ENCODE assay signal across 8 mouse cellular contexts in genomic region chr13:98222848-98223247, GRCm38 (mm10). TPM values are rescaled to one million over a fixed set of nuclear protein-coding genes. Genes with fewer than 3 reads are reported as not detected.
DNase-seq lines count a peak whose midpoint lies in the region; ATAC-seq and TF ChIP-seq lines count a peak whose summit lies in the region.

No protein-coding gene starts in this region.

- H3K4me3 ChIP-seq in forebrain, postnatal 0 days (ENCODE audit: low read depth, low read length): no peak overlapping the region
- H3K4me3 ChIP-seq in kidney, embryonic 15.5 days (replicated peaks): no peak overlapping the region
- no peak overlapping the region for H3K4me3 ChIP-seq in midbrain, embryonic 11.5 days (ENCODE audit: low read depth, low read length)

- peak; percentile 78 for ATAC-seq in forebrain, postnatal 0 days
- no peak; the same call in 1 of the 2 replicates for ATAC-seq in kidney, embryonic 15.5 days (replicated peaks; ENCODE audit: low FRiP score)
- ATAC-seq in midbrain, embryonic 11.5 days (ENCODE audit: low FRiP score): peak; percentile 40; the same call in 1 of the 2 replicates

- TF ChIP-seq CTCF in forebrain, postnatal 0 days (IDR thresholded peaks at IDR 0.05; ENCODE audit: low read depth): peak; percentile 86

- H3K27ac ChIP-seq in forebrain, postnatal 0 days (ENCODE audit: low read depth, low read length): no peak overlapping the region
- no peak overlapping the region for H3K27ac ChIP-seq in kidney, embryonic 15.5 days
- no peak overlapping the region for H3K27ac ChIP-seq in midbrain, embryonic 11.5 days (ENCODE audit: low read depth, low read length)

- no peak overlapping the region for H3K9ac ChIP-seq in forebrain, postnatal 0 days
- no peak overlapping the region for H3K9ac ChIP-seq in kidney, embryonic 15.5 days
- no peak overlapping the region for H3K9ac ChIP-seq in midbrain, embryonic 11.5 days (ENCODE audit: low read length)

- H3K27me3 ChIP-seq in forebrain, postnatal 0 days (ENCODE audit: insufficient read depth, low read length): no peaks in the 10 kb centered on the region
- no peaks in the 10 kb centered on the region for H3K27me3 ChIP-seq in kidney, embryonic 15.5 days
- no peaks in the 10 kb centered on the region for H3K27me3 ChIP-seq in midbrain, embryonic 11.5 days (ENCODE audit: control insufficient read depth, insufficient read depth, low read length)

- no peaks in the 10 kb centered on the region for H3K4me1 ChIP-seq in forebrain, postnatal 0 days (ENCODE audit: insufficient read depth)
- H3K4me1 ChIP-seq in kidney, embryonic 15.5 days: no peaks in the 10 kb centered on the region
- H3K4me1 ChIP-seq in midbrain, embryonic 11.5 days (ENCODE audit: control insufficient read depth, insufficient read depth, low read length): no peaks in the 10 kb centered on the region

- peak; percentile 17 for DNase-seq in right cerebral cortex, adult 18-20 months
- DNase-seq in right cerebral cortex, postnatal 14 days: no peak
- peak; percentile 39 to 61 for DNase-seq in adrenal gland, postnatal 36 days
- DNase-seq in forebrain, postnatal 0 days: peak; percentile 58
- no peak for DNase-seq in midbrain, embryonic 11.5 days (ENCODE audit: low spot score, missing footprints)
- DNase-seq in urinary bladder, postnatal 36 days (ENCODE audit: low spot score in 2 of 2): no peak
- no peak for DNase-seq in cerebellum, adult 9-11 months

- H3K4me2 ChIP-seq in forebrain, postnatal 0 days (ENCODE audit: low read depth): no peak overlapping the region
- 0 out of 2 replicates have a peak overlapping the region, but pooled peaks have one; percentile 13 for H3K4me2 ChIP-seq in kidney, embryonic 15.5 days
- no peak overlapping the region for H3K4me2 ChIP-seq in midbrain, embryonic 11.5 days

- no peaks in the 10 kb centered on the region for H3K36me3 ChIP-seq in forebrain, postnatal 0 days (ENCODE audit: insufficient read depth)
- H3K36me3 ChIP-seq in kidney, embryonic 15.5 days: no peaks in the 10 kb centered on the region
- no peaks in the 10 kb centered on the region for H3K36me3 ChIP-seq in midbrain, embryonic 11.5 days (ENCODE audit: control insufficient read depth, insufficient read depth, low read length)

- no peaks in the 10 kb centered on the region for H3K9me3 ChIP-seq in forebrain, postnatal 0 days (ENCODE audit: low read length)
- no peaks in the 10 kb centered on the region for H3K9me3 ChIP-seq in kidney, embryonic 15.5 days (replicated peaks)
- no peaks in the 10 kb centered on the region for H3K9me3 ChIP-seq in midbrain, embryonic 11.5 days (ENCODE audit: control insufficient read depth, low read length)

- 32% methylated on average over 12 of the region's 12 CpGs for WGBS in forebrain, postnatal 0 days
- 36% methylated on average over 12 of the region's 12 CpGs for WGBS in kidney, embryonic 15.5 days
- 41% methylated on average over 12 of the region's 12 CpGs for WGBS in midbrain, embryonic 11.5 days

RNA-seq across cellular contexts. Expression of gene Arhgef28, which starts 16.6 kb away (rescaled TPM):
- 10 to 100 TPM; 13.7 to 19.4 TPM for total RNA-seq in adrenal gland, postnatal 36 days (2021)
- 27.0 and 38.7 TPM in 2 replicates for total RNA-seq in forebrain, postnatal 0 days (2014; rRNA removed)
- polyA plus RNA-seq in forebrain, postnatal 0 days (2015; fragmentation: Nextera tagmentation; extraction: Ambion mirVana): 23.1 and 33.9 TPM in 2 replicates
- polyA plus RNA-seq in kidney, embryonic 15.5 days (2015; fragmentation: Nextera tagmentation; extraction: Ambion mirVana): 39.8 and 45.3 TPM in 2 replicates
- 6.7 and 7.7 TPM in 2 replicates for polyA plus RNA-seq in midbrain, embryonic 11.5 days (2014; fragmentation: Nextera tagmentation; extraction: Ambion mirVana)

RNA-seq across cellular contexts. Expression of gene Utp15, which starts 40.0 kb away (rescaled TPM):
- total RNA-seq in adrenal gland, postnatal 36 days (2021): 10 to 100 TPM; 18.0 to 20.1 TPM
- 27.5 and 33.5 TPM in 2 replicates for total RNA-seq in forebrain, postnatal 0 days (2014; rRNA removed)
- polyA plus RNA-seq in forebrain, postnatal 0 days (2015; fragmentation: Nextera tagmentation; extraction: Ambion mirVana): 16.5 and 22.0 TPM in 2 replicates
- polyA plus RNA-seq in kidney, embryonic 15.5 days (2015; fragmentation: Nextera tagmentation; extraction: Ambion mirVana): 33.7 and 36.7 TPM in 2 replicates
- polyA plus RNA-seq in midbrain, embryonic 11.5 days (2014; fragmentation: Nextera tagmentation; extraction: Ambion mirVana): 40.4 and 42.9 TPM in 2 replicates

RNA-seq across cellular contexts. Expression of gene Ankra2, which starts 40.0 kb away (rescaled TPM):
- 10 to 100 TPM; 21.5 to 25.0 TPM for total RNA-seq in adrenal gland, postnatal 36 days (2021)
- total RNA-seq in forebrain, postnatal 0 days (2014; rRNA removed): 95.5 and 110 TPM in 2 replicates
- 81.6 and 85.9 TPM in 2 replicates for polyA plus RNA-seq in forebrain, postnatal 0 days (2015; fragmentation: Nextera tagmentation; extraction: Ambion mirVana)
- 15.0 and 15.7 TPM in 2 replicates for polyA plus RNA-seq in kidney, embryonic 15.5 days (2015; fragmentation: Nextera tagmentation; extraction: Ambion mirVana)
- 40.6 and 41.9 TPM in 2 replicates for polyA plus RNA-seq in midbrain, embryonic 11.5 days (2014; fragmentation: Nextera tagmentation; extraction: Ambion mirVana)

RNA-seq across cellular contexts. Expression of gene Gm21976, which starts 56.8 kb away (rescaled TPM):
- total RNA-seq in adrenal gland, postnatal 36 days (2021): not detected
- 1.0 TPM in 1 of 2 replicates, not detected in the other for total RNA-seq in forebrain, postnatal 0 days (2014; rRNA removed)
- polyA plus RNA-seq in forebrain, postnatal 0 days (2015; fragmentation: Nextera tagmentation; extraction: Ambion mirVana): not detected in 2 replicates
- polyA plus RNA-seq in kidney, embryonic 15.5 days (2015; fragmentation: Nextera tagmentation; extraction: Ambion mirVana): not detected in 2 replicates
- polyA plus RNA-seq in midbrain, embryonic 11.5 days (2014; fragmentation: Nextera tagmentation; extraction: Ambion mirVana): not detected in 2 replicates

Comparison
In these comparisons a context has a peak if more than half of its experiments do, and no peak if none do; other contexts are left out.
1. DNase-seq: peak in right cerebral cortex, adult 18-20 months (single experiment), adrenal gland, postnatal 36 days (2 of 2) and forebrain, postnatal 0 days (single experiment); none in right cerebral cortex, postnatal 14 days (single experiment), midbrain, embryonic 11.5 days (single experiment), urinary bladder, postnatal 36 days (0 of 2) and cerebellum, adult 9-11 months (single experiment).